Comparison of ENCODE assay signal across 9 mouse cellular contexts in the genomic region with DNA sequence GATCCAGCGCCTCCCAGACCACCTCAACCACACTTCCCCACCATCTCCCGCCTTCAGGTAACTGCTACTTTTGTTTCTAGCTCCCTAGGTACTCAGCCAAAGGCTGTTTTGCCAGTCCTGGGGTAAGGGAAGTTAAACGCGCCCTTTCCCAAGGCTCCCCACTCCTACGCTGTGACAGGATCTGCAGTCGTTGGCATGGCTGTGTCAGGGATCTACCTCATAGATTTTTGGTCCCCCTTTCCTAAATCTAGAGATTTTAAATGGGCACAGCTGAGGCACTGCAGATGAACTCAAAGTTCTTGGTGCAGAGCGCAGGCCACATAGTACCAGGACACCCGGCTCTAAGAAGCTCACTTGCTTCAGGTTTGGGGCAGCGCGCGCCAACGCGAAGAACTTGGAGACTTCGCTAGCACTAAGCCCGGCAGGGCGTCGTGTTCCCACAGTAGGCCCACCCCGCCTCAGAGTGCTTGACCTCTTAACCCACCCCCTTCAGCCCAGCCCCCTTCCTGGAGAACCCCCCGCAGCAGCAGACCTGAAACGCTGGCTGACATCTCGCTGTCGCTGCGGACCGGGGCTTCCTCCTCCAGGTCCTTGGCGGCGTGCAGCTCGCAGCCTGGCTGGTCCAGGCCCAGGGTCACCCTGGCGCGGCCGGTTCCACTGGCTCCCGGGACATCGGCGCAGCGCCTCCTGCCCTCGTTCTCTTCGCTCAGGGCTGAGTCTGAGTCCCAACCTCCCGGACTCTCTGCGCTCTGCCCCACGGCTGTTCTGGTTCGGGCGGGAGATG. TPM values are rescaled to one million over a fixed set of nuclear protein-coding genes. Genes with fewer than 3 reads are reported as not detected.
DNase-seq lines count a peak whose midpoint lies in the region; ATAC-seq lines count a peak whose summit lies in the region.
"Had no signal": no experiment of that assay in that cellular context is flagged by ENCODE, and none has a peak within 500 bp of the region (broad histone marks: within the 10 kb centered on the region; RNA-seq: fewer than 3 reads in every experiment).

No protein-coding gene starts in this region.

- H3K27me3 ChIP-seq in megakaryocyte, embryonic 14.5 days (replicated peaks): peaks cover 91% of the 10 kb centered on the region
- peaks cover 4% of the 10 kb centered on the region; the same call in 1 of the 2 replicates for H3K27me3 ChIP-seq in splenic B cell, adult 2 months (ENCODE audit: control insufficient read depth, insufficient read depth, low read length, poor library complexity, severe bottlenecking)

- no peaks in the 10 kb centered on the region for H3K9me3 ChIP-seq in megakaryocyte, embryonic 14.5 days

- H3K4me3 ChIP-seq in megakaryocyte, embryonic 14.5 days (replicated peaks): peak overlapping the region; percentile 86

- H3K4me1 ChIP-seq in megakaryocyte, embryonic 14.5 days: peaks cover 72% of the 10 kb centered on the region

- peak; percentile 31 for DNase-seq in adrenal gland, adult 2 months
- no peak for DNase-seq in adrenal gland, adult 8-10 months
- peak; percentile 18 for DNase-seq in induced T-regulatory cell, adult 2 months (ENCODE audit: low read depth)
- peak; percentile 15 for DNase-seq in splenic B cell, adult 2 months (ENCODE audit: low read depth, low spot score)
- no peak for DNase-seq in cerebellum, adult 11-12 months
- no peak for DNase-seq in natural killer cell, adult 2 months (ENCODE audit: low spot score in 2 of 2)

- ATAC-seq in megakaryocyte, adult 5-6 weeks (ENCODE audit: poor library complexity, severe bottlenecking): no peak

- H3K36me3 ChIP-seq in megakaryocyte, embryonic 14.5 days (replicated peaks; ENCODE audit: low read length): no peaks in the 10 kb centered on the region
- no peaks in the 10 kb centered on the region for H3K36me3 ChIP-seq in splenic B cell, adult 2 months (ENCODE audit: control insufficient read depth, insufficient read depth, low read length, poor library complexity, severe bottlenecking)

RNA-seq across cellular contexts. Expression of gene Nkx3-2, which starts 1.2 kb away (rescaled TPM):
- total RNA-seq in adrenal gland, adult 2 months (2021): not detected
- polyA plus RNA-seq in adrenal gland, adult 2 months (2012; rRNA removed): 0.11 TPM in 1 of 2 replicates, not detected in the other
- not detected for total RNA-seq in adrenal gland, adult 8-10 months (2022)
- not detected in 2 replicates for polyA plus RNA-seq in megakaryocyte, embryonic 14.5 days (2012; ENCODE audit: insufficient read depth, low replicate concordance)
- total RNA-seq in megakaryocyte, adult 5-6 weeks (2015): not detected in 2 replicates
- not detected in 2 replicates for total RNA-seq in megakaryocyte, adult 5-6 weeks (2017)
- total RNA-seq: common myeloid progenitor, adult 5-6 weeks had no signal

RNA-seq across cellular contexts. Expression of gene Rab28, which starts 55.2 kb away (rescaled TPM):
- 10 to 100 TPM; 39.9 to 73.5 TPM for total RNA-seq in adrenal gland, adult 2 months (2021)
- polyA plus RNA-seq in adrenal gland, adult 2 months (2012; rRNA removed): 78.7 and 102 TPM in 2 replicates
- total RNA-seq in adrenal gland, adult 8-10 months (2022): 10 to 100 TPM; 61.1 to 87.8 (median 71.1) TPM
- polyA plus RNA-seq in megakaryocyte, embryonic 14.5 days (2012; ENCODE audit: insufficient read depth, low replicate concordance): 42.6 and 132 TPM in 2 replicates
- total RNA-seq in megakaryocyte, adult 5-6 weeks (2015): 37.6 and 38.7 TPM in 2 replicates
- total RNA-seq in megakaryocyte, adult 5-6 weeks (2017): 23.7 and 30.2 TPM in 2 replicates

Comparison
In these comparisons a context has a peak if more than half of its experiments do, and no peak if none do; other contexts are left out.
1. DNase-seq: peak in adrenal gland, adult 2 months (single experiment), induced T-regulatory cell, adult 2 months (single experiment) and splenic B cell, adult 2 months (single experiment); none in adrenal gland, adult 8-10 months (single experiment), cerebellum, adult 11-12 months (single experiment) and natural killer cell, adult 2 months (0 of 2).